Mouse (Mus musculus) cerebellum, adult 2 months (tissue): ENCODE measurements around the gene Tomm5. TPM values are rescaled to one million over a fixed set of nuclear protein-coding genes. Genes with fewer than 3 reads are reported as not detected.

Experiments
- DNase-seq, 2 experiments: peaks; one replicate each; pipeline ENCODE4 v3.0.0; 2021
- H3K27ac ChIP-seq: fragments of 200-500 bp; 2 replicates; pipeline ENCODE4 v1.5.1; 2012; ENCODE audit warnings: low read length, control low read depth, inconsistent platforms; ENCODE audit not compliant: insufficient read depth
- H3K27me3 ChIP-seq: fragments of 200-500 bp; 2 replicates; pipeline ENCODE4 v1.6.1; 2012; ENCODE audit warnings: inconsistent platforms, mild to moderate bottlenecking, low read length, moderate library complexity; ENCODE audit not compliant: control insufficient read depth, insufficient read depth
- H3K4me1 ChIP-seq: fragments of 200-500 bp; 2 replicates; pipeline ENCODE4 v1.6.1; 2011; ENCODE audit warnings: low read length; ENCODE audit not compliant: control insufficient read depth, insufficient read depth
- H3K4me3 ChIP-seq: fragments of 200-500 bp; replicated peaks from 2 replicates; pipeline ENCODE3; 2011; ENCODE audit warnings: mild to moderate bottlenecking, low read depth, low read length, control low read depth; ENCODE audit not compliant: insufficient read depth
- CTCF ChIP-seq: fragments of 200-500 bp; IDR thresholded peaks from 2 replicates; pipeline ENCODE4 v1.5.1; 2011; ENCODE audit warnings: low read depth, mild to moderate bottlenecking, control low read depth, low read length, moderate library complexity, borderline replicate concordance; ENCODE audit not compliant: insufficient read depth
- POLR2A ChIP-seq: fragments of 200-500 bp; IDR thresholded peaks from 2 replicates; pipeline ENCODE4 v1.6.1; 2011; ENCODE audit warnings: low read length, control low read depth, borderline replicate concordance; ENCODE audit not compliant: insufficient read depth
- WGBS: fragments of 180-500 bp; shearing (Covaris S2); methylation state at CpG from one replicate; pipeline ENCODE4 v1.1.7; 2018; 5-methylcytosine and 5-hydroxymethylcytosine counted together
- polyA plus RNA-seq: library from polyadenylated mRNA; depleted of rRNA; stranded (reverse); fragments of >200 nt; gene quantifications from 2 replicates; pipeline ENCODE4 v1.2.3, GENCODE M21; 2012

The Tomm5 gene
- polyA plus RNA-seq, 1 experiment: 155 TPM

- 80% methylated on average over 11 of the region's 11 CpGs for WGBS
These were observed 13.4 kb upstream of the Tomm5 start for GRCm38 (mm10) chr4:45121311-45121710.

DNA sequence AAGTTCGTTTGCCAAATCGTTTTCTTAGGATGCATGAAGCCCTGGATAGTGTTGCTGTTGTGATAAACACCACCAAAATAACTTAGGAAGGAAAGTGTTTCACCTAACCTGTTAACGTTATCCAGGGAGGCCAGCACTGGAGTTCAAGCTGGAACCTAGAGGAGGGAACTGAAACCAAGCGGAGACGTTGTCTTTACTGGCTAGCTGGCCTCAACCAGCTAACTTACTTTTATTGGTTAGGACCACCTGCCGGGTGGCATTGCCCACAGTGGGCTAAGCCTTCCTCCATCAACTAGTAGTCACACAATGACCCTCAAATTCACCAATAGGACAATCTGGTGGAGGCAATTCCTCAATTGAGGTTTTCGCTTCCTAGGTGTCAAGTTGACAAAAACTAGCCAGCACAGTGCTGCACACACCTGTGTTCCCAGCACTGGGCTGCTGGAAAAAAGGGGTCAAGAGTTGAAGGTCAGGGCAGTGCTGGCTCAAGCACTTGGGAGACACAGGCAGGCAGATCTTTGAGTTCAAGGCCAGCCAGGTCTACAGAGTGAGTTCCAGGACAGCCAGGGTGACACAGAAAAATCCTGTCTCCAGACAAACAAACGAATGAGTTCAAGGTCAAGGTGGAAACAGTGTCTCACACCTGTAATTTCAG is 669 bp upstream of the Tomm5 start:
- peak in 1 of 2 experiments; percentile 16 for DNase-seq
- no peak for TF ChIP-seq POLR2A
- Histone ChIP-seq H3K4me3 (peak overlapping the region; percentile 2), H3K27ac (no peak overlapping the region), H3K4me1 (peaks cover 3% of the 10 kb centered on the region; the same call in 1 of the 2 replicates), H3K27me3 (no peaks in the 10 kb centered on the region)
- WGBS: 71% methylated on average over 8 of the region's 8 CpGs

More at GRCm38 (mm10) chr4:45121311-45121710, 13.4 kb upstream of the Tomm5 start:
- H3K4me1 ChIP-seq: no peaks in the 10 kb centered on the region
- DNase-seq: no peak
- no peak overlapping the region for H3K4me3 ChIP-seq
- no peaks in the 10 kb centered on the region for H3K27me3 ChIP-seq
- TF ChIP-seq POLR2A (no peak), CTCF (no peak)
- no peak overlapping the region for H3K27ac ChIP-seq

DNA sequence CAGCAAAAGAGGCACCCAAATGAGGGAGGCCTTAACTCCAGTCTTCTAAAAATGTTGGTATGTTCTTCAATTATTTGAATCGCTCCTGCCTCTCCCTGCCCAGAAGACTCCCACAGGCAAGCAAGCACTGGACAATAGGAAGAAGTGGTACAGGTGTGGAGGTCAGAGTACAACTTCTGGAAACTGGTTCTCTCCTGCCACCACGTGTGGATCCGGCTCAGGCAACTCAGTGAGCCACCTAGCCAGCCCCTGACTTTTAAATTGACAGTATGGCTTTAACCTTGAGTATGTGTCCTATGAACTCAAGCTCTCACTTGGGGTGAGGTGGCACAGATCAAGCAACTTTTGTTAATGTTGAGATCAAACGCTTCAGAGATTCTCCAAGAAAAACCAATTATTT is 848 bp downstream of the Tomm5 start:
- peak overlapping the region; percentile 73 for H3K4me3 ChIP-seq
- TF ChIP-seq POLR2A (no peak), CTCF (no peak)
- DNase-seq: no peak
- no peak overlapping the region for H3K27ac ChIP-seq
- H3K4me1 ChIP-seq: peaks cover 3% of the 10 kb centered on the region; the same call in 1 of the 2 replicates
- WGBS: 9% methylated on average over 4 of the region's 4 CpGs
- H3K27me3 ChIP-seq: no peaks in the 10 kb centered on the region

DNA sequence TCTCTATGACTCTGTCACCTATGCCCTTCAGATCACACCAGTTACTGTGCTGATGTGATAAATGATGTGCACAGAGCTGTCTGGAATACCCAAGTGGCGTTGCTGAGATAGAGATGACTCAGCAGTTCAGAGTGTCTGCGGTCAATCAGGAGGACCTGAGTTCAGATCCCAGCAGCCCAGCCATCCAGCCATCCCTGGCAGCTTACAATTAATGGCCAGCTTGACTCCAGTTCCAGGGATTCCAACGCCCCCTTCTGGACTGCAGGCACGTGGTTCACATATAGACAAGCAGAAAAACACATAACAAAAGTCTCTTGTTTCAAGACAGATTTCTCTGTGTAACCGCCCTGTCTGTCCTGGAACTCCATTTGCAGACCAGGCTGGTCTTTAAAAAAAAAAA is 1.5 kb downstream of the Tomm5 start:
- H3K27ac ChIP-seq: no peak overlapping the region
- 69% methylated on average over 5 of the region's 5 CpGs for WGBS
- no peaks in the 10 kb centered on the region for H3K27me3 ChIP-seq
- H3K4me1 ChIP-seq: peaks cover 3% of the 10 kb centered on the region; the same call in 1 of the 2 replicates
- no peak for TF ChIP-seq CTCF
- TF ChIP-seq POLR2A: no peak
- DNase-seq: no peak
- no peak overlapping the region for H3K4me3 ChIP-seq

- peak; percentile 47 to 68 for DNase-seq
- Histone ChIP-seq H3K27me3 (no peaks in the 10 kb centered on the region; the same call in 1 of the 2 replicates), H3K4me3 (no peak overlapping the region), H3K4me1 (no peaks in the 10 kb centered on the region), H3K27ac (no peak overlapping the region)
- WGBS: 25% methylated on average over 7 of the region's 7 CpGs
- TF ChIP-seq POLR2A (no peak), CTCF (peak; percentile 92)
These were observed 10.6 kb downstream of the Tomm5 start for GRCm38 (mm10) chr4:45097198-45097872.

DNA sequence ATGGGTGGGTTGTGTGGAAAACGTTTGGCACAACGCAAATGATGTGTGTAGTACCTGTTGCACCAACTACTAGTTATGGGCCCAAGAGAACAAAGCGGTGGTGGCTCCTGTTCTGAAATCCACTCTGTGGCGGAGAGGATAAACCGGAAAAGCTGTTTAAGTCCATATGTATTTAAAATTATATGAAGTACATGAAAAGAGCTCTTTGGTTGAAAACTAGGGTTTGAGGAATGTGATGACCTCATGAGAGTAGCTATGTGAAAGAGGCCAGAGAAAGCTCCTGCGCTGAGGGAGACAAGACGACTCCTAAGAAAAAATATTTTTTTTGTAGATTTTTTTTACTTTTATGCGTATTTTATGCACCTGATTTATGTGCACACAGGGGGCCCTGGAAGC is 23.0 kb downstream of the Tomm5 start:
- Histone ChIP-seq H3K27ac (no peak overlapping the region), H3K4me1 (0 out of 2 replicates have a peak, but pooled peaks cover 3% of the 10 kb centered on the region), H3K27me3 (no peaks in the 10 kb centered on the region), H3K4me3 (peak overlapping the region; percentile 67)
- TF ChIP-seq POLR2A: no peak
- no peak for TF ChIP-seq CTCF
- WGBS: 37% methylated on average over 8 of the region's 8 CpGs
- DNase-seq: no peak

GRCm38 (mm10) chr4:45084021-45084894 is 23.7 kb downstream of the Tomm5 start, which contains the start of gene Fbxo10:
Fbxo10 (minus strand) TSS chr4:45084604.
- peak; percentile 90 to 93 for DNase-seq
- 0 out of 2 replicates have a peak, but pooled peaks cover 3% of the 10 kb centered on the region for H3K4me1 ChIP-seq
- peak within 1 kb of the TSS; percentile 67 for H3K4me3 ChIP-seq
- no peaks in the 10 kb centered on the region for H3K27me3 ChIP-seq
- no peak within 1 kb of the TSS for H3K27ac ChIP-seq
- TF ChIP-seq POLR2A (peak; percentile 46; the same call in 1 of the 2 replicates), CTCF (no peak)
- under 1% methylated on average over 75 of the region's 77 CpGs for WGBS
